Mouse (Mus musculus) CD4-positive, CD25-positive, alpha-beta regulatory T cell, adult 2 months (primary cell): ENCODE results near the gene Aplp2.
A peak's percentile ranks its signal among the peaks of the same experiment; 100 is the strongest.

Experiments used
- DNase-seq: peaks from one replicate; pipeline ENCODE4 v3.0.0-alpha.2; 2012; ENCODE audit warnings: low read depth, low spot score

Aplp2 gene

DNA sequence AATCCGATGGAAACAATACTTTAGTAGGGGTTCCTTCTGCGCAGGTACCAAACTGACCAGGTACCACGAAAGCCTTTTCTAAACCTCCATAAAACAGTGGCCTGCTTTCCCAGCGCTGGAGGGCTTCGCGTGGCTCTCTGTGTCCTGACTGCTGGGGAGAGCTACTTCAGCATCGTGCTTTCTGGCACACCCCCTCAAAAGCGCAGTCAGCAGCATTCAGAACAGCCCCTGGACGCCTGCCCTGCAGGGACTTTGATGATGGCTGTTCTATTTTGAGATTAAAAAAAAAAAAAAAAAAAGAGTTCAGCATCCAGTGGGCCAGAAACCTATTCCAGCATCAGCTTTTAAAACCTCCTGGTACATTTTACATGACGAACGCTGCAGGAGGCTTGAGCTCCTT, 14.2 kb upstream of the Aplp2 start:
- DNase-seq: no peak

DNA sequence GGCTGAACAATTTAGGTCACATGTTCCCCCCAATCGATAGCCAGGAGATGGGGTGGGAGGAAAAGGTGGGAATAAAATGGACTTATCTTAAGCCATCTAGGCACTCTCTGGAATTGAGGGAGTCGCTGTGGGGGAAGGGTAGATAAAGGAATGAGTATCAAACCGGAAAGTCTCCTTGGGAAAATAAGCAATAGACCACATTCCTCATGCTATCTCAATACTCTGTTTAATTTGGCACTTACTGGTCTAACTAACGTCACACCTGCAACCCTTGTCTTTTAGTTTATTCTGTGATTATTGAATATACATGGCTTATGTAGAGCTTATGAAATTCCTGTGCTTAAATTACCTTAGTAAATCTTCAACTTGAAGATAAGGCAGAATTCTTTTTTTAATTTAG, 11.9 kb upstream of the Aplp2 start:
- DNase-seq: no peak

DNA sequence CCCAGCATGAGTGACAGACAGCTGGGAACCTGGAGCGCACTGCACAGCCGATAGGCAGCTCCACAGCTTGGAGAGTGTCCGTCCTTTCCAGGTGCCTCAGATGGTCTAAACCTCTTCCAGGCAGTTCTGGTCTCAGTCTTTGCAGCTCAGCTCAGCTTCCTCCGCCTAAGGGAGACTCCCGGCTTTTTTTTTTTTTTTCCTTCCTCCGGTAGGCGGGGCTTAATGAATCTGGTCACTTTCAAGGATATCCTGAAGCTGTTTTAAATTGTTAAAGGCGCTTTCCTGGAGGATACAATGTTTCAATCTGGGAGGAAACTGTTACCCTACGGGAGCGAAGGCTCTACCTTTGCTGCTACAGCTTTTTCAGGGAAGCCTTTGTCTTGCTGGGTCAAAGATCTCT, 9.6 kb upstream of the Aplp2 start:
- no peak for DNase-seq

DNA sequence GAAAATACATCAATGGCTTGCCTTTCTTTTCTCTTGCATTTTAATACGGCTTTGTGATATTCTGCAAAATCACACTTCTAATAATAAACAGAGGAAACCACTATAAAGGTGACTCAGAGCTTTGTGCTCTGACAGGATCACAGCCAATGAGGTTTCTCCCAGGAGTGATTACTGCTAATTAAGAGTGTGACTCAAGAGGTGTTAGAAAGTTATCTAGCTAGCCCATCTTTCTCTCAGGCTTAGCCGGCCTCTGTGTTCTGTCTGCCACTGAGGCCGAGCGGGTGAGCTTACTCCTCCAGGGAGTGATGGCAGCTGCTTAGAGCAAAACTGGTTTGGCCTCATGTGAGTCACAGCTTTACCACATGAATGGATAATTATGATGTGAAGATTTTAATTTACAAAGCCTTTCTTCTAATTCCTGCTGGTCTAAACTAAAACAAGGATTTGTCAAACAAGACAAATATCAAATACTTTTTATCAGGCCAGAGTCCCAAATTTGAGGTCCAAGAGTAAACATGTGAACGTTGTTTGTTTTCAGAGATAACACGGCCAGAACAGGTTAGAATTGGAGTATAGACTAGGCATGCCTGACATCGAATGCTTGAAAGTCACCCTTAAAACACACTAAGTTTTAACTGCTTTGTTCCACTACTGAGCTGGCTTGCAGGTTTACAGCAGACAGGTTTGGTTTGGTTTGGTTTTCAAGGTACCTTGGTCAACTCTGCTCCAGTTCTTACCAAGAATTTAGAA, 6.2 kb upstream of the Aplp2 start:
- DNase-seq: peak; percentile 11

DNA sequence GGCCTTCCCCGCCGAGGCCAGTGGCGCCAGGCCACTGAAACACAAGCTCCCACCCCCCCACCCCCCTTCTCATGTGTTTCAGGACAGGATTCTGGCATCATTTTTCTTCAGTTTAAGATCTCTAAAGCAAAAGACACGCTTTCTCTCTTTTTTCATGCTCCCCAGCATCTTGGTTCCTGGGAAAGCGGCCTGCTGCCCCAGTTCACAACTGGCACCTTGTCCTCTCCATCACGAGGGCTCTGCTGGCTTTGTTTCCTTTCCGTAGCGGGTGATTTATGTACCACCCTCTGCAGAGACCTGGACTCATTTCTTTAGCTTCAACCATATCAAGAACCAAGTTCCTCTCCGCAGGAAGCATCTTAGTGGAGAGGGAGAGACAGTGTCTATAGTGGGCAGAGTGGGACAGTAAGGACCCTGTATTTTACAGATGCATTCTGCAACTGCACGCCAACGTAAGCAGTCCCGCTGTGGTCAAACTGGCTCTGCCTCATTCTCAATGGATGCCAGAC, 939 bp upstream of the Aplp2 start:
- peak; percentile 18 for DNase-seq

DNA sequence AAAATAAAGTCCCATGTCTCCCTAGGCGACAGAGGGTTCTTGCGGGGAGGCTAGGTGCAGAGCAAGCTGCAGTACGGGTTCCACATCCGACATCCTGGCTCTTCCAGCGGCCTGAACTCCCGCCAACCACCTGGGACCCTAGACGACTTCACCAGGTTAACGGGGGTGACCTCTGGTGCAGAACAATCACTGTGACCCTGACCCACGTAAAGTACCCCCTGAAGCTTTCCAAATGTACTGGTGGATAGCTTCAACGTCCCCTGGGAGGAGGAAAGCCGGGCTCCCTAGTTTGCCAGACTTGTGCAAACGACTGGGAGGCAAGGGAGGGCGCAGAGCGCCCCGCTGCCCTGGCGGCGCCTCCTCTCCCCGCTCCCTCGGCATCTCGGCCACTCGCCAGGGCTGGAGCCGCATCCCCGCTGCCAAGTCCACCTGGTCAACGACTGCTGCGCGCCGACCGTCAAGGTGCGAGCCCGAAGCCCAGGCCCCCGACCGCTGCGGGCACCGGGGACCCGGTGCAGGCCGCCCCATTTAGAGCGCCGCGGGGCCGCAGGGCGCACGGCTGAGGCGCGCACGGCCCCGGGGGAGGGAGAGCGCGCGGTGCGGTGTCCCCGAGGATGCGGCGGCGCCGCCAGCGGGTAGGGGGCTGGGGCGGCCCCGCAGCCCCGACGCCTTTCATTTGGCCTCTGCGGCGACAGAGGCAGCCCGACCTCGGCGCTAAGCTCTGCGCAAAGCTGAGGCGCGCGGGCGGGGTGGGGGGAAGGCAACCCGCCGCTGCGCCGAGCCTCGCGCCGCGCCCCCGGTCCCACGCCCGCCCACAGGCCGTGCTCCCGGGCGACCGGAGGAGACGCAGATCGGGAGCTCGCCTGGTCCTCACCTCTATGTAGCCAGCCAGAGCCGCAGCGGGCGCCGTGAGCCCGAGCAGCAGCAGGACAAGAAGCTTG, 596 bp downstream of the Aplp2 start:
- peak; percentile 51 for DNase-seq

DNA sequence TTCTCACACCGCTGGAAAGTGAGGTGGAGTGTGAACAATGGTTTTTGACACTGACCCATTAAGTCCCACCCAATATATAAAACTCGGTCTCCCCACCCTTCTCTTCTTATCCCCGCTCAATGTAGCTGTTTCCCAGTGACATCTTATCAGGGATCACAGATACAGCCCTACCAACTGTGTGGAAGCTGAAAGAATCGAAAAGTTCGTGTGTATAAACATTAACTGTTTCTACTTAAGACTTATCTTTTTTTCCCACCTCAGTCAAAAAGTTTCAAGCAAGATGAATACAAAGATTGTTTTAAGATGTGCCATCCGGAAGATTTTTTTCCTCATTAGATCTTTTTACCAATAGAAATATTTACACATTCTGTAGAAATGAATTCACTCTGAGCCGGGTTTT, 1.5 kb downstream of the Aplp2 start:
- no peak for DNase-seq

DNA sequence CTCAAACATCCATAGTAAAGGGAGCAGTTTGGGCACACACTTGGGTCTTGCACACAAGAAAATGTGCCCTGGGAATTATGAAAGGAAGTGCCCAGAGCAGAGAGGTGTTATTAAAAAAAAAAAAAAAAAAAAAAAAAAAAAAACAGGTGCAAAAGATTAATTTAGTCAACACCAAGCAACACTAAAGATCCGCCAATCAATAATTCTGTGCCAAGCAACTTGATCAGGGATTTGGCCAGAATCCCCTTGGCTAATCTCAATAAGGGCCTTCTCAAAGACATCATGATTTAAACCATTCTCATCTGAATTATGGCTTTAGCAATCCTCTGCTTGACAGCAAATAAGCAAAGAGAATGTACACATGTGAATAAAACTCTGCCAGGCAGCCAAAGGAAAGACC, 2.1 kb downstream of the Aplp2 start:
- DNase-seq: no peak

DNA sequence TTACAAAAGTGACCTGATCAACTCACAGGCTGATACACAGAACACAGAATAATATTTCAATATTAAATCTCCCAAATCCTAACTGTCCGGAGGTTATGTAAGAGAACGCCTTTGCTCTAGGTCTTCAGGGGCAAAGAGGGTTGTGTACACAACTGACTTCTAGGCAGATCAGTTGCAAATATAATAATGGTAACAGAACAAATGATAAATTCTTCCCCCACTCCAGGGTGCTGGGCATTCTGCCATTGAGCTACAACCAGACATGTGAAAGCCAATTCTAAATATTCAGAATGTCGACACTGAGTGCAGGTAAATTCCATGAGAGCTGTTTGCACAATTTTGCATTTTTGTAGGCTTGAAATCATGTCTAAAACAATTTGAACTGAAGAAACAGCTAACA, 3.9 kb downstream of the Aplp2 start:
- no peak for DNase-seq

DNA sequence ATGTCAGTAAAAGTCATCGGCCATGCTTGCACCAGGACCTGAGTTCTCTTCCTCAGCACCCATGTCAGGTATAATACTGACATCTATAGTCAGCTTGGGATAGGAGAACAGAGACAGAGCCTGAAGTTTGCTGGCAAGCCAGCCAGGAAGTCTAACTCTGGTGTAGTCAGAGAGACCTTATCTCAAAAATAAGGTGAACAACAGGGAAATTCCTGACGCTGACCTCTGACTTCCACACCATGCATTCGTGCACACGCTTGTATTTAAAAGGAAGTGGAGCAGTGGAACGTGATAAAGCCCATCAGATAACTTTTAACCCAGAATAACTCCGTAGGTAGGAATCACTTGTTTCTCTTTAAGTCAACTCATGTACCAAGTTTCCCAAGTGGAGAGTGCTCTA, 6.9 kb downstream of the Aplp2 start:
- no peak for DNase-seq

DNA sequence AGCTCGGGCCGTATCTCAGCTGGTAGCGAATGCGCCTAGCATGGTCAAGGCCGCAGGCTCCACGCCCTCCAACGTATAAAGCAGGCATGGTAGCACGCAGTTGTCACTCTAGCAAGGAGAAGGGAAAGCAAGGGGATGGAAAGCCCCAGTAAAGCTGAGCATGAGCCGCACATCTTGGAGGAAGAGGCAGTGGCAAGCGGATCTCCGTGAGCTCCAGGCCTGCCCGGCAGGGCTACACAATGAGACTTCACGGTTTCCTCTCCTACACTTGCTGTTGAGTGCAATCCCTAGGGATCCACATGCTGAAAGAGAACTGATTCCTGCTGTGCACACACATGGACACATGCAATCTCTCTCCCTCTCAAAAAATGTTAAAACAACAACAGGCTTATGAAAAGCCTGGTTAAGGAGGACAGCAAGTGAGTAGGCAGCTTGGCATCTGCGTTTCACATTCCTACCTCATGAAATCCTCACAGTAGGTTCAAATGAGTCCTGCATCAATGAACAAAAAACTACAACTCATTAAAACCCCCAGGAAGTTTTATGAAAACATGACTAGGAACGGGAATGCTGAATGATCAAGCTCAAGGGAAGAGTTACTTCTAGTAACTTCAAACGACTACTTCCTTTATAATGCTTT, 7.9 kb downstream of the Aplp2 start:
- no peak for DNase-seq

DNA sequence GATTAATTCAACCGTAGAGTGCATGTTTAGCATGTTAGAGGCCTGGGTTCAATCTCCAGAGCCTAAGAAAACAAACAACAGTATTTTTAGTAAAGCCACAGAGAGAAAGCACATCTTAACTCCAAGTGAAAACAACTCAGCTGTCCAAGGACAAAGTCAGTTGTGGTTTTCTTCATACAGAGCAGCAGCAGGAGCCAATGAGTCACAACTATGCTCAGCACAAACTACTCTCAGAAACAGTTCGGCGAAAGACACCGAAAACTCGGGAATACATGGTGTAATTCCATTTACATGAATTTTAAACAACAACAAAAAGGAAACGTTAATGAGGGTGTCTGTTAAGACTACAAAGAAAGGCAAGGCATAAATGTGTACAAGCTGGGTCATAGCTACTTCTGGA, 8.5 kb downstream of the Aplp2 start:
- no peak for DNase-seq

DNA sequence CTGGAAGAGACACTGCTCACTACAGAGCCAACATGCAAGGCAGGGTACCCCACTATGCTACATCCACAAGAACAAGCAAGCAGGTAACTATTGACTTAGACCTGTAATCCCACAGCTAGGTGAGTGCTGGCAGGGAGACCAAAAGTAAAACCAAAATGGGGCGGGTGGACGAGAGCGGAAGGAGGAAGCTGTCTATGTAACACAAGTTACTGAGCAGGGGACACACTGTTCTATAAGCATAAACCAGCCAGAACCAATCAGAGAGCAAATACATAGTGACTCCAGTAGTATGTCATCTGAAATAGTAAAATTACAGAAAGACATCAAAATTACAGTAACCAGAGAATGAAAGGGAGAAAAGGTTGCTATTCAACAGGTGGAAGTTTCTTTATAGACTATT, 13.0 kb downstream of the Aplp2 start:
- no peak for DNase-seq

DNA sequence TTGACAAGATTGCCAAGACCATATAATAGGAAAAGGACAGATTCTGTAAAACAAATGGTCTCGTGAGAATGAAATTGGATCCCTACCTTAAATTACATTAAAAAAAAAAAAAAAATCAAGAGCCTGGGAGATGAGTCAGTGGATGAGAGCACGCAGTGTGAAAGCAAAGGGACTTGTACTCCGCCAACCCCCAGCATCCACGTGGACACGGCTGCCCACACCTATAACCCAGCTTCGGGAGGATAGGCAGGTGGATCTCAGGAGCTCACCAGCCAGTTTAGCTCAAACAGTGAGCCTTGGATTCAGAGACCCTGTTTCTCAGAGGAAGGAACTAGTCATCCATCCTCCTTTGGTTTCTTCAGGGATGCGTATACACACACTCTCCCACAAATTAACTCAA, 13.8 kb downstream of the Aplp2 start:
- no peak for DNase-seq

DNA sequence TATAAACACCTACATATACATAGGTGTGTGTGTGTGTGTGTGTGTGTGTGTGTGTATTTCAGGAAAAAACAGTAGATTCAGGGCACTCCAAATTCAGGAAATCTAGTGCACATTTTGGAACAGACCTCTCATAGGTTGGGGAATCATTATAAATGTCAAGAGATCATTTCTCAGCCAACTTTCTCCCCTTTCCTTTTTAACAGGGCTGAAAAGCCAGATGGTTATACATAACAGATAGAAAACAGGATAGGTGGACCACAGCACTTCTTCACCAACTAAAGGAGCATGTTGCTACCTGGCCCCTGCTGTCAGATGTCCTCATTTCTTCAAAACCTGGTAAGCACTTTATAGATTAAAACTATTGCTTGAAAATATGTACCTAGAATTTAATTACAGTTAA, 14.9 kb downstream of the Aplp2 start:
- DNase-seq: no peak

DNA sequence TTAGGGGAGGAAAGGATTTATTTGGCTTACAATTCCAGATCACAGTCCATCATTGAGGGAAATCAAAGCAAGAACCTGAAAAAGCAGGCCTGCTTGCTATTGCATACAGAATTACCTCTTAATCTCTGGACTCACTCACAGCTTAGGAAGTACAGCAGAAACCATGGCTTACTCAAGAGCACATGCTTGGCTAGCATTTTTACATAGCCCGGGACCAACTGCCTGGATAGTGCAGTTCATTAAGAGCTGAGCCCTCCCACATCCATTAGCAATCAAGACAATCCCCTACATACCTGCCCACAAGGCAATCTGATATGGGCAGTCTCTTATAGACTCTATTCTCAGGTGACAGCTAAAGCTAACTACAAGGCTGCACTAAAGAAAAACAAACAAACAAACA, 16.0 kb downstream of the Aplp2 start:
- DNase-seq: no peak

DNA sequence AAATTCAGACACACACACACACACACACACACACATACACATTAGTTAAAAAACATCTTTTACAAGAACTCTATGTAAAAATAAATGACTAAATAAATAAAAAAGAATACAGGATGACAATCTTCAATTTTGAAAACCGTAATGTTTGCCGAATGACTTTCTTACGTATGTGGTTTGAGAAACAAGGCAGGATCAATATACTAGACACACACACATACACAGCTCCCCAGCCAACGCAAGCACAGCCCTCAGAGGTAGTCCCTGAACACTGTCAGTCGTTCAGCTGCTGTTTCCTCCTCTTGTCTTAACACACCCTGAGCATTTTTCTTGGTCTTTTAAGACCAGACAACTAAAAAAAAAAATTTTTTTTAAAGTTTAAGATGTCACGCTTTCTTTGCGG, 19.2 kb downstream of the Aplp2 start:
- no peak for DNase-seq

DNA sequence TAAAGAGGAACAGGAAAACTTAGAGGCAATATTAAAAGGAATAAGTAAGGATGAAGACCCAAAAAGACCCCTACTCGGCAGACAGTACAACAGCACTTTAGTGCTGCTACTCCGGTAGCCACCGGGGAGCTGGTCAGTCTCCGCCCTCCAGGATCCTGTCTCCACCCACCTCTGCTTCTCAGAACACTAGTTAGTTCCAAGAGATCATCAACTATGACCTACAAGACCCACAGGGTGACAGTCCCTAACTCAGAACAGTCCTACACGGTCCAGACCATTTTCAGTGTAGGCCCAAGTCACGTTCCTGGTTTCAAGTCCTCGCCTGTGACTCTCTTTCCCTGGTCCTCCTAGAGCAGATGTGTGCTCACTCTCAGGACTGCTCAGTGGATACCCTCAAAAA, 20.1 kb downstream of the Aplp2 start:
- DNase-seq: no peak

DNA sequence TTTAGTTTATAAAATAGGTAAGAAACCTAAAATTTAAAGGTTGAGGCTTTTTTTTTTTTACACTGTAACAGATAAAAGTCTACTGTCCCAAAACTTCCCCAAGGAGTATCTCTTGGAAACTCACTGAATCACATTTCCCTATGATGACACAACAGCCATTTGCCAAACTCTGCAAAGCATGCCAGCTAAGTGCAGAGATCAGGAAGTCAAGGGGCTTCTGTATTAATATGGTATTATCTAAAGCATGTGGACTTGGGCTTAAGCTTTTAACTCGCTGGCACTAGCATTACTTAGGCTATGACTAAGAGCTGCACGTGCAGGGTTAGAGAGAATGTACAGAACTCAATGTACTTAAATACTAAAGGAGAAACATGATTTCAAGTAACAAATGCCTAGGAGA, 22.4 kb downstream of the Aplp2 start:
- no peak for DNase-seq

DNA sequence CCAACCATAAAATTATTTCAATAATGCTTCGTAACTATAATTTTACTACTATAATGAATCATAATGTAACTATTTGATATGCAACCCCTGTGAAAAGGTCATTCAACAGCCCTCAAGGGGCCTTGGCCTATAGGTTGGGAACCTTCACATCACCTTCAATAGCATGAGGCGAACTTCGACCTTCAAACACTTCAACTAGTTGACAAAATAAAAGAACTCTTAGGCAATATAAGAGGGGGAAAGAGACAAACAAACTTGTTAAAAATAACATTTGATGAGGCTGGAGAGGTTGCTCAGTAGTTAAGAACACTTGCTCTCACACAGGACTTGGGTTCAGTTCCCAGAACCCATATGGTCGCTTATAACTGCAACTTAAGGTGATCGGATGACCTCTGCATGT, 27.2 kb downstream of the Aplp2 start:
- no peak for DNase-seq

DNA sequence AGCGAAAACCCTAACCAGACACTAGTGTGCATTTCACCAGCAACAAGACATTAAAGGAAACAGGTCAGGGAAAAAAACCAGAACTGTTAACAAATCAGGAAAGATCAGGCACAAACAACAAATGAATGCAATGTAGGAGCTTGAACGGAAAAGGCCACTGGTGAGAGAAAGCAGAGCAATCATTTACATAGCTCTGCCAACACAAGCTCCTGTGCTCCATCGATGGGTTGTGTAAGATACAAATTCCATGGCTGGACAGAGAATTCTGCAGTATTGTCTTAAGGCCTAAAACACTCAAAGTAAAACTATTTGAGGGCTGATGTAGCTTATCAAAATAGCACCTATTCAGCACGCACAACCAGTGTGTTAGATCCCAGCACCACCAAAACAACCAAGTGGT, 28.6 kb downstream of the Aplp2 start:
- DNase-seq: no peak

DNA sequence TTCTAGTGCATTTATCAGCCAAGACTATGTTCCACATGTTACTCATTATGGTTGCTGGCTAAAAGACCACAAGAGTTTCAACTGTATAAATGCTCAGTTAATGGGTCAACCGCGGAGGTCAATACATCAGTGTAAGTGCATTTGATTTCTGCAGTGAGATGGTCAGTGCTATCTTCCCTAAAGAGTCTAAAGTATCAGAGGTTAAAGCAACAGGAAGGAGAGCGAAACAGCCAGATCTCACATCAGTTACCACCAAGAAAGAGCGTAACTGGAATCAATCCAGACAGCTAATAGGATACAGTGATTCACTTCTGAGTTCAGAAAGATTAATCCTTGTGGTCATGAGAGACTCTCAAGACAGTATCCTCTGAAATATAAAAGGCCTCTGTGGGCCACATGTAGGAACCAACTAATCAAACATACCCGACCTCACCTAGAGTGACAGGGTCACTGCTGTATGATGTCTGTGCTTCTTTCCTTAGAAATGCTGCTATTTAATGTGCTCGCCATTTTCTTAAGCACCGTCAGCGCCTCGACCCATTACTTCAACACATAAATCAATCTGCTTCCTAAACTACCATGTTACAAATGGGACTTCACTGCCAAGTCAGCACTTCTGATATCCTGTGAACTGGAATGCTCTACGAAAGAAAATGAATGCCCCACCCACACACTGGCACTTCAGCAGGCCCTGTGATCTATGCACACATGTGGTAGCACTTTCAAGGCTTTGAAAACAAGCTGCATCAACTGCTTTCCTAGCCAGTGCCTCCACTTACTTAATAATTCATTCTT, 30.1 kb downstream of the Aplp2 start:
- no peak for DNase-seq
